Mouse (Mus musculus) right cerebral cortex, postnatal 10 days (tissue): ENCODE data around the gene Large1.
A peak's percentile ranks its signal among the peaks of the same experiment; 100 is the strongest.
"Not testable (repeated sequence)": the region's sequence is repeated elsewhere in the genome, so short reads cannot be mapped to it uniquely, and the experiment has no call there.

ENCODE experiments used
- DNase-seq, 2 experiments: peaks; one replicate each; pipeline ENCODE4 v3.0.0; 2021; ENCODE audit warnings: low spot score in 2 of 2

Gene Large1

GRCm38 (mm10) chr8:73295531-73295930 lies 57.8 kb downstream of the Large1 start:
- DNase-seq, result no peak

GRCm38 (mm10) chr8:73293655-73294054 lies 59.7 kb downstream of the Large1 start:
- DNase-seq, result no peak

GRCm38 (mm10) chr8:73291630-73292029 lies 61.7 kb downstream of the Large1 start:
- no peak for DNase-seq

- DNase-seq, result no peak
These were observed 62.7 kb downstream of the Large1 start for GRCm38 (mm10) chr8:73290636-73291035.

- DNase-seq, result no peak
These were observed 63.5 kb downstream of the Large1 start for GRCm38 (mm10) chr8:73289831-73290230.

- peak in 1 of 2 experiments; percentile 32 for DNase-seq
These were observed 71.3 kb downstream of the Large1 start for GRCm38 (mm10) chr8:73281996-73282395.

- no peak for DNase-seq
These were observed 77.3 kb downstream of the Large1 start for GRCm38 (mm10) chr8:73276015-73276414.

GRCm38 (mm10) chr8:73275445-73275844 lies 77.9 kb downstream of the Large1 start:
- DNase-seq, result not testable (repeated sequence)

GRCm38 (mm10) chr8:73273150-73273549 lies 80.2 kb downstream of the Large1 start:
- DNase-seq, result no peak

GRCm38 (mm10) chr8:73270991-73271390 lies 82.3 kb downstream of the Large1 start:
- no peak for DNase-seq

GRCm38 (mm10) chr8:73257981-73258380 lies 95.4 kb downstream of the Large1 start:
- DNase-seq, result no peak

GRCm38 (mm10) chr8:73244186-73244585 lies 109.2 kb downstream of the Large1 start:
- DNase-seq, result no peak

- no peak for DNase-seq
These were observed 111.3 kb downstream of the Large1 start for GRCm38 (mm10) chr8:73242066-73242465.

- DNase-seq, result no peak
These were observed 119.1 kb downstream of the Large1 start for GRCm38 (mm10) chr8:73234209-73234608.

GRCm38 (mm10) chr8:73233358-73234041 lies 119.8 kb downstream of the Large1 start:
- DNase-seq, result peak; percentile 67 to 76

- no peak for DNase-seq
These were observed 126.5 kb downstream of the Large1 start for GRCm38 (mm10) chr8:73226841-73227240.

GRCm38 (mm10) chr8:73225654-73226053 lies 127.7 kb downstream of the Large1 start:
- DNase-seq, result peak; percentile 30 to 64

GRCm38 (mm10) chr8:73219178-73219811 lies 134.0 kb downstream of the Large1 start:
- DNase-seq, result no peak

- DNase-seq, result no peak
These were observed 146.5 kb downstream of the Large1 start for GRCm38 (mm10) chr8:73206831-73207230.

- DNase-seq, result no peak
These were observed 151.5 kb downstream of the Large1 start for GRCm38 (mm10) chr8:73201854-73202253.

- DNase-seq, result no peak
These were observed 155.6 kb downstream of the Large1 start for GRCm38 (mm10) chr8:73197714-73198113.

GRCm38 (mm10) chr8:73188684-73189083 lies 164.7 kb downstream of the Large1 start:
- DNase-seq, result no peak

- DNase-seq, result no peak
These were observed 166.0 kb downstream of the Large1 start for GRCm38 (mm10) chr8:73187381-73187780.
